Mouse (Mus musculus) forebrain, postnatal 0 days (tissue): Measurements from ENCODE around the gene Tes3-ps. TPM values are rescaled to one million over a fixed set of nuclear protein-coding genes. Genes with fewer than 3 reads are reported as not detected.

Source experiments
- ATAC-seq: fragments of 200-750 bp; cut with Nextera tagmentation; 2 replicates; pipeline ENCODE4 v1.8.0; 2017; ENCODE audit warnings: mild to moderate bottlenecking, moderate library complexity
- DNase-seq: peaks from one replicate; pipeline ENCODE4 v3.0.0-alpha.2; 2015
- H3K27ac ChIP-seq: fragments of 300-500 bp; sonication (generic); 2 replicates; pipeline ENCODE4 v1.5.1; 2014; ENCODE audit warnings: low read depth, mild to moderate bottlenecking, antibody characterized with exemption, low read length, moderate library complexity, mixed read lengths
- H3K27me3 ChIP-seq: fragments of 300-500 bp; sonication (generic); 2 replicates; pipeline ENCODE4 v1.6.1; 2014; ENCODE audit warnings: mild to moderate bottlenecking, low read length, mixed read lengths; ENCODE audit not compliant: insufficient read depth
- H3K36me3 ChIP-seq: fragments of 300-500 bp; sonication (generic); 2 replicates; pipeline ENCODE4 v1.6.1; 2014; ENCODE audit warnings: mild to moderate bottlenecking, moderate library complexity; ENCODE audit not compliant: insufficient read depth
- H3K4me1 ChIP-seq: fragments of 300-500 bp; sonication (generic); 2 replicates; pipeline ENCODE4 v1.6.1; 2014; ENCODE audit warnings: antibody characterized with exemption; ENCODE audit not compliant: insufficient read depth
- H3K4me2 ChIP-seq: fragments of 300-500 bp; sonication (generic); 2 replicates; pipeline ENCODE4 v1.6.1; 2014; ENCODE audit warnings: low read depth, mild to moderate bottlenecking, moderate library complexity
- H3K4me3 ChIP-seq: fragments of 300-500 bp; sonication (generic); 2 replicates; pipeline ENCODE4 v1.5.1; 2014; ENCODE audit warnings: low read depth, low read length, mixed read lengths
- H3K9ac ChIP-seq: fragments of 300-500 bp; sonication (generic); 2 replicates; pipeline ENCODE4 v1.6.1; 2014; ENCODE audit warnings: mild to moderate bottlenecking
- H3K9me3 ChIP-seq: fragments of 300-500 bp; sonication (generic); 2 replicates; pipeline ENCODE4 v1.6.1; 2016; ENCODE audit warnings: low read length
- CTCF ChIP-seq: sonication (generic); IDR thresholded peaks from 2 replicates; pipeline ENCODE4 v1.5.1; 2016; ENCODE audit warnings: antibody characterized with exemption, control low read depth, low read depth
- WGBS: fragments of 180-500 bp; shearing (Covaris S2); extraction: QIAGEN DNeasy Blood & Tissue Kit; methylation state at CpG from one replicate; pipeline ENCODE4 v1.1.7; 2014; 5-methylcytosine and 5-hydroxymethylcytosine counted together
- polyA plus RNA-seq: library from polyadenylated mRNA; unstranded; fragments of >200 nt; fragmentation: Nextera tagmentation; extraction: Ambion mirVana; gene quantifications from 2 replicates; pipeline ENCODE4 v1.2.1, GENCODE M21; 2015
- total RNA-seq: library from RNA; depleted of rRNA; stranded (reverse); fragments of >200 nt; gene quantifications from 2 replicates; pipeline ENCODE4 v1.2.3, GENCODE M21; 2014

Gene Tes3-ps
- total and polyA plus RNA-seq, 2 experiments from 2014 or later: 0.56 to 0.67 TPM

GRCm38 (mm10) chr13:49462921-49463320, 30.2 kb upstream of the Tes3-ps start:
- WGBS: over 99% methylated on average over 2 of the region's 2 CpGs
- no peaks in the 10 kb centered on the region for H3K27me3 ChIP-seq
- no peak overlapping the region for H3K4me3 ChIP-seq
- peaks cover 61% of the 10 kb centered on the region for H3K36me3 ChIP-seq
- no peak for TF ChIP-seq CTCF
- no peak overlapping the region for H3K27ac ChIP-seq
- DNase-seq (no peak), ATAC-seq (no peak)
- H3K4me2 ChIP-seq: no peak overlapping the region
- H3K9me3 ChIP-seq: no peaks in the 10 kb centered on the region
- no peaks in the 10 kb centered on the region for H3K4me1 ChIP-seq
- H3K9ac ChIP-seq: no peak overlapping the region

- no peaks in the 10 kb centered on the region for H3K4me1 ChIP-seq
- H3K9me3 ChIP-seq: no peaks in the 10 kb centered on the region
- no peak for TF ChIP-seq CTCF
- no peak overlapping the region for H3K9ac ChIP-seq
- no peak overlapping the region for H3K4me3 ChIP-seq
- ATAC-seq (no peak), DNase-seq (no peak)
- no peaks in the 10 kb centered on the region for H3K27me3 ChIP-seq
- WGBS: 94% methylated on average over 4 of the region's 4 CpGs
- H3K4me2 ChIP-seq: no peak overlapping the region
- H3K36me3 ChIP-seq: peaks cover 41% of the 10 kb centered on the region
- no peak overlapping the region for H3K27ac ChIP-seq
Measured at GRCm38 (mm10) chr13:49465875-49466274, 27.2 kb upstream of the Tes3-ps start.

GRCm38 (mm10) chr13:49466393-49467075, 26.6 kb upstream of the Tes3-ps start:
- DNase-seq (no peak), ATAC-seq (no peak)
- no peaks in the 10 kb centered on the region for H3K27me3 ChIP-seq
- no peak overlapping the region for H3K27ac ChIP-seq
- H3K4me2 ChIP-seq: no peak overlapping the region
- H3K4me1 ChIP-seq: no peaks in the 10 kb centered on the region
- H3K9ac ChIP-seq: no peak overlapping the region
- WGBS: 82% methylated on average over 11 of the region's 11 CpGs
- no peaks in the 10 kb centered on the region for H3K9me3 ChIP-seq
- H3K36me3 ChIP-seq: peaks cover 37% of the 10 kb centered on the region
- H3K4me3 ChIP-seq: no peak overlapping the region
- TF ChIP-seq CTCF: no peak

- WGBS: 77% methylated on average over 2 of the region's 2 CpGs
- Histone ChIP-seq H3K4me2 (no peak overlapping the region), H3K36me3 (peaks cover 27% of the 10 kb centered on the region), H3K27ac (no peak overlapping the region), H3K27me3 (no peaks in the 10 kb centered on the region), H3K9ac (no peak overlapping the region), H3K9me3 (no peaks in the 10 kb centered on the region), H3K4me3 (no peak overlapping the region), H3K4me1 (no peaks in the 10 kb centered on the region)
- no peak for TF ChIP-seq CTCF
- ATAC-seq (no peak), DNase-seq (no peak)
Measured at GRCm38 (mm10) chr13:49467585-49467984, 25.5 kb upstream of the Tes3-ps start.

- no peak for DNase-seq
- Histone ChIP-seq H3K9me3 (no peaks in the 10 kb centered on the region), H3K27ac (no peak overlapping the region), H3K4me1 (no peaks in the 10 kb centered on the region), H3K9ac (no peak overlapping the region), H3K27me3 (no peaks in the 10 kb centered on the region), H3K4me3 (no peak overlapping the region), H3K36me3 (peaks cover 18% of the 10 kb centered on the region), H3K4me2 (no peak overlapping the region)
- 81% methylated on average over 5 of the region's 5 CpGs for WGBS
- ATAC-seq: no peak
- TF ChIP-seq CTCF: peak; percentile 10; the same call in 1 of the 2 replicates
Measured at GRCm38 (mm10) chr13:49469002-49469401, 24.1 kb upstream of the Tes3-ps start.

GRCm38 (mm10) chr13:49470319-49470718, 22.8 kb upstream of the Tes3-ps start:
- no peak overlapping the region for H3K9ac ChIP-seq
- no peak overlapping the region for H3K4me2 ChIP-seq
- H3K9me3 ChIP-seq: no peaks in the 10 kb centered on the region
- ATAC-seq (no peak), DNase-seq (no peak)
- no peaks in the 10 kb centered on the region for H3K27me3 ChIP-seq
- no peak overlapping the region for H3K4me3 ChIP-seq
- 86% methylated on average over 4 of the region's 4 CpGs for WGBS
- no peak overlapping the region for H3K27ac ChIP-seq
- TF ChIP-seq CTCF: no peak
- peaks cover 6% of the 10 kb centered on the region for H3K36me3 ChIP-seq
- H3K4me1 ChIP-seq: no peaks in the 10 kb centered on the region

GRCm38 (mm10) chr13:49470806-49471205, 22.3 kb upstream of the Tes3-ps start:
- Histone ChIP-seq H3K4me1 (no peaks in the 10 kb centered on the region), H3K4me2 (no peak overlapping the region), H3K9ac (no peak overlapping the region), H3K4me3 (no peak overlapping the region), H3K9me3 (no peaks in the 10 kb centered on the region), H3K27ac (no peak overlapping the region), H3K27me3 (no peaks in the 10 kb centered on the region), H3K36me3 (peaks cover 1% of the 10 kb centered on the region; the same call in 1 of the 2 replicates)
- 43% methylated on average over 4 of the region's 4 CpGs for WGBS
- DNase-seq (peak; percentile 9), ATAC-seq (0 out of 2 replicates have a peak, but pooled peaks have one; percentile 12)
- no peak for TF ChIP-seq CTCF
